ENCODE assay signal across 31 mouse cellular contexts in the genomic region with DNA sequence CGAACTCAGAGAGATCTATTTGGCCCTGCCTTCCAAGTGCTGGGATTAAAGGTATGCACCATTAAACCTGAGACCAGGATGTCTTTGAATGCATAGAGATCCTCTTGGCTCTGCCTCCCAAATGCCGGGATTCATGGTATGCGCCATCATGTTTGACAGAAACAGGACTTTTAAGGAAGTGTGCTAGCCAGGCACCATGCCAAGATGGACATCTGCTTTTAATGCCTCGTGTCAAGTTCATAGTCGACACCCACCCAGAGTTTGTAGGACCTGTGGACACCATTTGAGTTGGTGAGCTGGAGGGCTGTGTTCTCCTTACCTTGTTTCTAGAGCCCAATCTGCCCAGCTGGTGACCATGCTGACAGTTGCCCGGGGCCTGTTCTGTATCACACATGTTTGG. TPM values are rescaled to one million over a fixed set of nuclear protein-coding genes. Genes with fewer than 3 reads are reported as not detected.
"Had no signal": no experiment of that assay in that cellular context is flagged by ENCODE, and none has a peak within 500 bp of the region (broad histone marks: within the 10 kb centered on the region; RNA-seq: fewer than 3 reads in every experiment).

No protein-coding gene starts in this region.

- H3K4me1 ChIP-seq: heart, embryonic 13.5 days; hindbrain, embryonic 10.5 days; hindbrain, embryonic 12.5 days; liver, embryonic 12.5 days had no signal

- H3K27ac ChIP-seq: gastrocnemius, adult 2 months; heart, adult 2 months; heart, embryonic 13.5 days; heart, embryonic 15.5 days; hindbrain, embryonic 10.5 days; hindbrain, embryonic 12.5 days; hindbrain, embryonic 14.5 days; intestine, embryonic 15.5 days; limb, embryonic 13.5 days; limb, embryonic 15.5 days; liver, embryonic 12.5 days had no signal

- H3K4me3 ChIP-seq: gastrocnemius, adult 2 months; heart, adult 2 months; heart, embryonic 13.5 days; heart, embryonic 15.5 days; hindbrain, embryonic 10.5 days; hindbrain, embryonic 12.5 days; intestine, embryonic 15.5 days; limb, embryonic 13.5 days; limb, embryonic 15.5 days; liver, embryonic 12.5 days had no signal

- ATAC-seq: hindbrain, embryonic 16.5 days; inflammation-experienced regulatory T-cells, adult 6 months; intestine, embryonic 15.5 days; intestine, postnatal 0 days; liver, embryonic 12.5 days had no signal

- H3K36me3 ChIP-seq: heart, embryonic 13.5 days; heart, embryonic 15.5 days; hindbrain, embryonic 10.5 days; hindbrain, embryonic 12.5 days; intestine, embryonic 15.5 days; limb, embryonic 13.5 days; limb, embryonic 15.5 days; liver, embryonic 12.5 days had no signal

- DNase-seq: gastrocnemius, adult 2 months; gastrocnemius, postnatal 10 days; gastrocnemius, postnatal 25 days; heart, adult 11 months; heart, adult 2 months; heart, postnatal 4 days; kidney, adult 18-20 months; kidney, adult 8-10 months; kidney, postnatal 10 days; kidney, postnatal 36 days; layer of hippocampus, adult 9-11 months; layer of hippocampus, postnatal 36 days; left cerebral cortex, postnatal 4 days had no signal

- H3K4me2 ChIP-seq: heart, embryonic 11.5 days; heart, embryonic 13.5 days; heart, embryonic 15.5 days; hindbrain, embryonic 12.5 days; hindbrain, embryonic 14.5 days; intestine, embryonic 15.5 days; limb, embryonic 13.5 days; limb, embryonic 15.5 days; liver, embryonic 12.5 days had no signal

- H3K27me3 ChIP-seq: heart, embryonic 13.5 days; heart, embryonic 15.5 days; hindbrain, embryonic 12.5 days; intestine, embryonic 15.5 days; limb, embryonic 15.5 days; liver, embryonic 12.5 days had no signal

- H3K9ac ChIP-seq: heart, embryonic 13.5 days; heart, embryonic 15.5 days; hindbrain, embryonic 12.5 days; hindbrain, embryonic 14.5 days; intestine, embryonic 15.5 days; limb, embryonic 13.5 days; limb, embryonic 15.5 days; liver, embryonic 12.5 days had no signal

- H3K9me3 ChIP-seq: heart, embryonic 13.5 days; heart, embryonic 15.5 days; hindbrain, embryonic 10.5 days; hindbrain, embryonic 12.5 days; intestine, embryonic 15.5 days; limb, embryonic 13.5 days; limb, embryonic 15.5 days; liver, embryonic 12.5 days had no signal

RNA-seq across cellular contexts. Expression of a gene that starts 31.0 kb away (rescaled TPM):
- total RNA-seq: gastrocnemius, adult 2 months; gastrocnemius, postnatal 10 days; gastrocnemius, postnatal 25 days; heart, adult 2 months; heart, postnatal 25 days; heart, postnatal 4 days; layer of hippocampus, adult 18-20 months; layer of hippocampus, postnatal 36 days had no signal
- polyA plus RNA-seq: heart, adult 2 months; heart, embryonic 11.5 days; heart, embryonic 13.5 days; heart, embryonic 15.5 days; heart, postnatal 0 days; hindbrain, embryonic 12.5 days; intestine, embryonic 15.5 days; limb, embryonic 11.5 days; limb, embryonic 15.5 days had no signal

RNA-seq across cellular contexts. Expression of a gene that starts 48.5 kb away (rescaled TPM):
- total RNA-seq: gastrocnemius, adult 2 months; gastrocnemius, postnatal 10 days; gastrocnemius, postnatal 25 days; gastrocnemius, postnatal 4 days; heart, adult 2 months; heart, postnatal 25 days had no signal
